Mouse (Mus musculus) spleen, adult 2 months (tissue): ENCODE measurements around the gene Nup107.

Experiments used
- CTCF ChIP-seq: fragments of 200-500 bp; IDR thresholded peaks from 2 replicates; pipeline ENCODE4 v1.5.1; 2011; ENCODE audit warnings: mild to moderate bottlenecking, inconsistent platforms; ENCODE audit not compliant: insufficient read depth, insufficient read length, insufficient replicate concordance; ENCODE audit errors: extremely low read depth
- POLR2A ChIP-seq: fragments of 200-500 bp; IDR thresholded peaks from 2 replicates; pipeline ENCODE4 v1.6.1; 2011; ENCODE audit warnings: low read depth, low read length, inconsistent platforms

DNA sequence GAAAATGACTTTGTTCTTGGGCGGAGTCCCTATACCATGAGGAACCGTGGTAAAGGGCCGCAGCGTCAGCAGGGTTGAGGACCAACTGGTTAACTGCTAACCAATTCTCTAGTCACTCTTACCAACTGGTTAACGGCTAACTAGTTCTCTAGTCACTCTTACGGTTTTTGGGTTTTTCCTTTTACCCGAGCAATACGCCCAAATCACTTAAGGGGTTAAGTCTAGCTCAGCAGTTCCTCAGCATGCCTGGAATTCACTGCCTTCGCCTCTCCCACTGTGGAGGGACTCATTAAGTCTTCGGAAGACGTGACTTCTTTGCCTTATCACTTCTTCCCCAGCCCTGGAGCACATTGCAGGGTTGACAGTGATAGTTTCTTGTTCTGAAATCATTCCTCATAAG lies 18.0 kb upstream of the Nup107 start:
- TF ChIP-seq CTCF (no peak), POLR2A (no peak)
